Mouse (Mus musculus) left cerebral cortex, postnatal 25 days (tissue): ENCODE results near the gene Arhgdia. TPM values are rescaled to one million over a fixed set of nuclear protein-coding genes. Genes with fewer than 3 reads are reported as not detected.
"Not testable (repeated sequence)": the region's sequence is repeated elsewhere in the genome, so short reads cannot be mapped to it uniquely, and the experiment has no call there.

Experiments used
- DNase-seq, 2 experiments: peaks; one replicate each; pipeline ENCODE4 v3.0.0; 2022; ENCODE audit warnings: low spot score in 2 of 2, mixed read lengths in 1 of 2
- intact Hi-C: fragments of 180-260 bp; cut with DNase I; formaldehyde crosslinking; loops from one replicate; pipeline ENCODE4 v1.15.1; 2025
- total RNA-seq, 2 experiments: library from RNA; stranded (reverse); gene quantifications; 2 replicates each; pipeline ENCODE4 v1.2.3; 2021

The Arhgdia gene
- total RNA-seq, 2 experiments from 2014 or later = 340 to 344 TPM

DNA sequence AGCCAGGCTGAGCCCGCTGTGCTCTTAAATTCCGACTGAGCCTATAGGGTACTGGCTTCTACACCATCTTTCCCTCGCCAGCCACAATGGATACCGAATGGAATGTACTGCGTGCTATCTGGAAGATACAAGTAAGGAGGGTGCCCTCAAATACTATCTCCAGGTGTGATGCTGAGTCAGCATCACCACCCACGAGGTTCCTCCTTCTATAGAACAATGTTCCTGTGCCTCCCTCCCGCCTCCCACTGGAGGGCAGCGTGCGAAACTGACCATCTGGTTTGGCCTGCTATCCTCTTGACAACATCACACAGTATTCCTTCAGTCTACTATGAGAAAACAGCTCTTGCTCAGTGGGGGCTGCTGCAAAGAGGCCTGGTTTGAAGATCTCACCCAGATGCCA is 16.3 kb downstream of the Arhgdia start:
- intact Hi-C loops = loop anchor here (2.0 kb wide), 1 partner anchor 46 kb away; no protein-coding TSS in a partner anchor
- DNase-seq = peak in 1 of 2 experiments; percentile 53

DNA sequence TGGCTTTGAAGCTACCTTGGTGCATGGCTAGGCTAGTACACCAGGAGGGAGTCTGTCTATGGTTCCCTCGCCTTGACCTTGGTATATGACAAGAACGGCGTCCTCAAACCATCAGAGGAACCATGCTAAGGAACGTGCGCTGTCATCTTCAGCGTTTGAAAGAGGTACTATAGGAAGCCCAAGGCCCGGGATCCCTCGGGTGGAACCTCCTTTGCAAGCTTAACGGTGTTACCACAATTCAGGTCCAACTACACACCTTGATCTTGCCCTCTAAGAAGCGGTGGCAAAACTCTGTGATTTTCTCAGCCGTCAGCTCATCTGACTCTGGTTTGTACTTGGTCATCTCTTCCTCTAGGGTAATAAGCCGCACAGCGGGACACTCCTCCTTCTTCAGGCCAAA is 18.5 kb downstream of the Arhgdia start:
- DNase-seq = no peak
- intact Hi-C loops = no loop called here

DNA sequence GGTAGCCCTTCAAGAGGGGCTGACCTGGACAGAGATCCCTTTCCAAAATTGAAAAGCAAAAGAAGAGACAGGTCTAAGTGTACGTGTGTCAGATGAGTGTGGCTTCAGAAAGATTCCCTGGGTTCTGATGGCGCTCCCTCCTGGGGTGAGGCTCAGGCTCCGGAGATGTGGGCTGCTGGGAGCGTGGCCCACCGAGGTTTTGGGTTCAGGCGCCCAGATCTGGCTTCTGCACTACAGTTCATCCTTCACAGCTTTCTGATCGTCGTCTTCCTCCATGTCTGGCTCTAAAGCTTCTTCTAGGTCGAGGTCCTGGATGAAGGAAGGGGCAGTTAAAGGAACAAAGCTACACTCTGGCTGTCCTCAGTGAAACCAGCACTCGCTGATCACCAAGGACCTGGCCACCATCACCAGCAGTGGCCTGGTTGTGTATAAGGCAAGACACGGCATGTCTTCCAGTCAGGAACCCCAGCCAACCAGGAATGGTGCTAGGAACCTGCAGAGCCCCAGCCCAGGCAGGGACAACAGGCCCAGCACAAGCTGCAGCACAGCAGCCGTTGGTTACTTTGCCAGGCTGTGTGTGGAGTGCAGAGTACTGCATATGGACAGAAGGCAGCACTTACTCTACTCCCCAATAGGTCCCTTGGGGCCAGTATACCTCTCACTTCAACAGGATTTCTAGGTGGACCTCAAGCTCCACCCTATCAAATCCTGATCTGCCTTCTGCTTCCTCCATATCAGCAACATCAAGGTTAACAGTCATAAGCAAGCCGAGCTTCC is 20.3 kb downstream of the Arhgdia start:
- intact Hi-C loops = no loop called here
- no peak for DNase-seq

- intact Hi-C loops = not testable (repeated sequence)
Observed at GRCm38 (mm10) chr11:120558843-120559242, 22.6 kb downstream of the Arhgdia start.

DNA sequence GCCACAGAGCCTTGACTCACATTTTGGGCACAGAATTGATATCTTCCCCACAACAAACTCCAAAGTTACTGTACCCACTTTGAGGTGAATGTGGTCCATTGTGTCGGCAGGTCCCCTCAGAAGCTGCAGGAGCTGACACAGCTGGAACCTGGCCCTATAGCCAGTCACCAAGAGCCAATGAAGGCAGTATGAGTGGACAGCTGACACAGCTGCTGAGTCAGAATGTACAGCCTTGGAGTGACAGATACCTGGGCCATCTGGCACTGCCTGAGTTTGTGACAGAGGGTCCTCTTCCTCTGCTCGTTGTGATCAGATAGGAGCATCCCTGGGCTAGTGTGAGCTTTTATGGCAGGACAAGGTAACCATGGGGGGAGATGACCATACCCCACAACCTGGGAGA is 26.2 kb downstream of the Arhgdia start:
- DNase-seq = no peak
- intact Hi-C loops = no loop called here

More at GRCm38 (mm10) chr11:120558843-120559242, 22.6 kb downstream of the Arhgdia start:
- DNase-seq = not testable (repeated sequence)

- intact Hi-C loops = no loop called here
- DNase-seq = no peak
Observed at GRCm38 (mm10) chr11:120554834-120555233, 26.6 kb downstream of the Arhgdia start.

DNA sequence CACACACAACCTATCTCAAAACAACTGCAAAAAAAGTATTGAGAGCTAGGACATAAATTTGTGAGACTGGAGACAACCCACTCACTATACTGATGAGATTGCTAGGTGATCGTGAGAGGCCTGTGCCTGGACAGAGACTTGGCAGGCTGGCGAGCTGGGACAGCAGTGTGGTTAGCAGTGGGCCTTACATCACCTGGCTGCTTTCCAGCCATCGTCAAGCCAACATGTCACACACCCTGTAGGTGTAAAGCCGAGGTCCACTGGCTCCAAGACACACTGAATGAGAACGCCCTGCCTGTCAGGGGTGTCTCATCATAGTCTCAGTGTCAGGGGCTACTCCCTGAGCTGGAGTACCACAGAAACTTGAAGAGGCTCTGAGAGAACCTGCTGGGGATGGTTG is 28.7 kb downstream of the Arhgdia start:
- intact Hi-C loops = no loop called here
- DNase-seq = no peak

DNA sequence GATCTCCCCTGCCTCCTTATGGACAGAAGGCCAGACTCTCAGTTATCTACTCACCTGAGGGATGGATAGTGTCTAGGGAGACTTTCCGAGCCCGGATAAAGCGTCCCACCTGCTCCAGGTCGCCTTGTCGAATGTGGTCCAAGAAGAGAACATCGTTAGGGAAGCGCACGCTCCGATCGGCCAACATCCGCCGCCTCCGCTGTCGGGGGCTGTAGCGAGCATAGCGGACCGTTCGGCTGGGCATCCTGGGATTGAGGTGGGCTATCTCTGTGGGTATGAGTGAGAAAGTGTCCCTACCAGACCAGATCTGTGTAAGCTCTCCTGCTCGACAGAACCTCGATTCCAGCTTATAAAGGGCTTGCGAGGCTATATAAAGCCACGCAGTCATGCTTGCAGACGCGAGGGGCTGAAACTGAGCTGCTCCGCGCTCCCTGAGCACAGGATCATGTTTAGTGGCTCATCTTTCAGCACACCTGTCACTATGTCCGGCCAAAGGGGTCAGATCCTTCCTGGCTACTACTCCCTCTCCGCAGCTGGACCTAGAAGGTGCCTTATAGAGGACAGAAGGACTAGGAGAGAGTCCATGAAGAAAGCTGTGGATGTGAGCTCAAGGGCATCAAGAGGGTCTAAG is 30.5 kb downstream of the Arhgdia start, which contains the start of gene Ppp1r27:
Gene Ppp1r27, minus strand, starts transcription at position 323 of the 631 bp plus-strand sequence.
- no peak for DNase-seq
- intact Hi-C loops = no loop called here

- intact Hi-C loops = no loop called here
- no peak for DNase-seq
Observed at GRCm38 (mm10) chr11:120549986-120550809, 31.2 kb downstream of the Arhgdia start.

GRCm38 (mm10) chr11:120549168-120549945 is 32.1 kb downstream of the Arhgdia start, which contains the start of gene Mcrip1:
Mcrip1 (minus strand) TSS chr11:120549727.
- intact Hi-C loops = no loop called here
- peak; percentile 93 to 94 for DNase-seq

DNA sequence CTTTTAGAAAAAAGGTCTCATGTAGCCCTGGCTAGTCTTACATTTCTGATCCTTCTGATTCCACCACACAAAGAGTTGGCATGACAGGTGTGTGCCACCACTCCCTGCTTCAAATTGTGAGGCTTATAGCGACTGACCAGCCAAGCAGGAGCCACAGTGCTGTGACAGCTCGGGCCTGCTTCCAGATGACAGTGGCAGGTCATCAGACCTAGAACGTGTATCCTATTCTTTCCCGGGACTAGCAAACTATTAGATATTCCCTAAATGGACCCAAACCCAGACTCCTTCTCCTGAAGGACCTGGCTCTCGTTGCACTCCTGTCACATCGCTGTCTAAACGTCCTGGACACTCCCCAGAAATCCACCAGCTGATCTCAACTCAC is 32.6 kb downstream of the Arhgdia start:
- no peak for DNase-seq
- intact Hi-C loops = no loop called here

DNA sequence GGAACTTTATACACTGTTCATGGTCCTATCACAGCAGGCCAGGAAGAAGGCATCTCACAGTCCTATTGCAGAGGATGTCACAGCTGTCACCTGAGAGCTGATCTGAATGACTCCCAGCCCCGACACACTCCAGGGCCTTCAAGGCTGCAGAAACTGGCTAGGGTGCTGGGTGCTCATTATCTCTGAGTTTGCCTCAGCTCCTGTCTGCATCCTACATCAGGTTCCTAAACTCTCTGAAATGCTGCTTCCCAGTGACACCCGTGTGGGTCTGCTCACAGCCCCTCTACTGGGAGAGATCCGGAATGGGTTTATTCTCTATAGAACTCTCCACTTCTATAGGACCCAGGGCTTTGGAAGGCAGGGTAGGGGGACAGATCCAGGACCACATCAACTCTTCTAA is 33.2 kb downstream of the Arhgdia start:
- DNase-seq = no peak
- intact Hi-C loops = no loop called here

DNA sequence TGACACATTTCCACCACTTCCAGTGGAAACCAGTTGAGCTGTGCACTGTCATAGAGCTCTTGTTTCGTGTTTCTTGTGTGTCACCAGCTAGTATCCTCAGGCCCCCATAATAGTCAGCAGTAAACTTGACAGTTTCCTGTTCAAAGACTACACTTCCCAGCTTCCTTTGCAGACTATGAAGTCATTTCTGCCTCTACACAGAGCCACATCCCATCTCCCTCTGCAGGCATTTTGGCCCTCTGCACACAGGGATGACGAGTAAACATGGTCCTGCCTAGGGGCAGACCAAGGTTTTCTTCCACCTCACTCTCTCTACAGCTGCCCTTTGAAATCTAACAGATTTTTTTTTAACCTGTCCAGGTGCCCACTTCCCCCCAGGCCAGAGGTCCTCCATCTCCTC is 34.0 kb downstream of the Arhgdia start:
- intact Hi-C loops = no loop called here
- DNase-seq = peak in 1 of 2 experiments; percentile 11

GRCm38 (mm10) chr11:120545964-120546363 is 35.5 kb downstream of the Arhgdia start:
- DNase-seq = no peak
- intact Hi-C loops = no loop called here

- intact Hi-C loops = no loop called here
- no peak for DNase-seq
Observed at GRCm38 (mm10) chr11:120542376-120542775, 39.0 kb downstream of the Arhgdia start.

DNA sequence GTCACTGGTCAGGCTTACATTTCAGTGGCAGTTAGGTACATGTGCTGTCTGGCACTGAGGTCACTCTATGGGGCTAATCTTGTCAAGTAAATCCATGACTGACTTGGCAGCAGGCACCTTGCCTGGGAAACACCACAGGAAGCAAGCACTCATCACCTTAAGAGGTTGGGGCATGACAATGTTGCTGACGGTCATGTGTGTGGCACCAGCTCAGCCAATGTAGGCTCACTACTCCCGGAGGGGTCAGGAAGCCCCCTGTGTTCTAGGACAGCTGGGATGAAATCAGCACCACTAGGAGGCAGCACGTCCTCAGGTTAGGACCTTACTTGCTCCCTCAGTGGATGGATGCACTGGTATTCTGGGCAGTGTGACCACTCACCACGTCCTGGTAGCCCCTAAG is 39.5 kb downstream of the Arhgdia start:
- no peak for DNase-seq
- intact Hi-C loops = no loop called here

GRCm38 (mm10) chr11:120539285-120540014 is 42.0 kb downstream of the Arhgdia start:
- no peak for DNase-seq
- intact Hi-C loops = no loop called here

DNA sequence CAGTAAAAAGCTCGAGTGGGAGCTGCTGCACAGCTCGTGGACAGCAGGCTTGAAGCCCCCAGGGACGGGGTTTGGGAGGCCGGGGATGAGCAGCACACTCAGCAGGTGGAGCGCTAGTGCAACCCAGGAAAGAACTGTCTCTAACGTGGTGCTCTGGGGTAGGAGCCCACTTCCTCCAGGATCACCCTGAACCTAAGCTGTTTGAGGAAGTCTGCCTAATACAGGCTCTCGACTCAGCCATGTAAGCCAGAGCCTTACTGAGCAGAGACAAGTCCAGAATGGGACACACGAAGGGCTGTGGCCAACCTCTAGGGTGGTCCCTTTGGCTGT is 42.5 kb downstream of the Arhgdia start:
- DNase-seq = no peak
- intact Hi-C loops = no loop called here

DNA sequence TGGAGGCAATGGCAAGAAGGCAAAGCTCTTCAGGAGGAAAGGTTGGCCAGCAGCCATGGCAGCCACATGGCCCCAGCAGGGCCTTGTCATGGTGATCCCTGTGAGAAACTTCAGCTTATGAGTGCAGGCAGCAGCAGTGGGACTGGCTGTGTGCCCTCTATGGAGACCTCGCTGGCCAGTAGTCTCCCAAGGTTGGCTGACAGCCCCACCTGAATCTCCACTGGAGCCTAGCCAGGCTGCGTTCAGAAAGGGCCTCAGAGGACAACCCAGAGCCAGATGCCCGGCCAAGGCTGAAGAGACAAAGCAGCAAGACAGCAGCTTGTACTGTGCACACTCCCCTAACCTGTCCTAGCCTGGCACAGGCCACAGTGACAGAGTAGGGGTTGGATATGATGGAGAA is 42.9 kb downstream of the Arhgdia start:
- DNase-seq = no peak
- intact Hi-C loops = no loop called here
